Mouse (Mus musculus): ENCODE data around the gene Btbd1. TPM values are rescaled to one million over a fixed set of nuclear protein-coding genes. Genes with fewer than 3 reads are reported as not detected.

The Btbd1 gene
- polyA plus RNA-seq (2015; fragmentation: Nextera tagmentation; extraction: Ambion mirVana) = 59.2 and 91.6 TPM in 2 replicates

GRCm38 (mm10) chr7:81829379-81829894 is at the start of gene Btbd1:
Gene Btbd1, minus strand, starts transcription at chr7:81829431.

GRCm38 (mm10) chr7:81858968-81859721 is 29.9 kb upstream of the Btbd1 start, which contains the start of gene Tm6sf1:
Gene Tm6sf1, plus strand, starts transcription at chr7:81859001.

GRCm38 (mm10) chr7:81855694-81856093 is 26.5 kb upstream of the Btbd1 start, which contains the start of gene Gm10160:
Gene Gm10160, minus strand, starts transcription at chr7:81855794.

GRCm38 (mm10) chr7:81789095-81789757 is 40.0 kb downstream of the Btbd1 start, which contains the start of gene 3110040N11Rik:
Gene 3110040N11Rik, minus strand, starts transcription at chr7:81789478.

GRCm38 (mm10) chr7:81762180-81763109 is 66.8 kb downstream of the Btbd1 start, which contains the start of gene Ramac:
Gene Ramac, plus strand, starts transcription at chr7:81762925.

Other genes starting within 250 kb of the Btbd1 start
- 2.4 and 3.3 TPM in 2 replicates for gene Homer2, start 121.9 kb downstream of the Btbd1 start, polyA plus RNA-seq (2015; fragmentation: Nextera tagmentation; extraction: Ambion mirVana)
- 168 and 170 TPM in 2 replicates for gene Ramac, start 66.5 kb downstream of the Btbd1 start, polyA plus RNA-seq (2015; fragmentation: Nextera tagmentation; extraction: Ambion mirVana)
- gene 3110040N11Rik, start 40.0 kb downstream of the Btbd1 start, polyA plus RNA-seq (2015; fragmentation: Nextera tagmentation; extraction: Ambion mirVana) = 84.2 and 99.0 TPM in 2 replicates
- gene Gm10160, start 26.4 kb upstream of the Btbd1 start, polyA plus RNA-seq (2015; fragmentation: Nextera tagmentation; extraction: Ambion mirVana) = not detected in 2 replicates
- 9.0 TPM in 2 replicates for gene Tm6sf1, start 29.6 kb upstream of the Btbd1 start, polyA plus RNA-seq (2015; fragmentation: Nextera tagmentation; extraction: Ambion mirVana)
- gene Hdgfl3, start 105.0 kb upstream of the Btbd1 start, polyA plus RNA-seq (2015; fragmentation: Nextera tagmentation; extraction: Ambion mirVana) = 13.2 and 17.3 TPM in 2 replicates
- gene Bnc1, start 162.9 kb upstream of the Btbd1 start, polyA plus RNA-seq (2015; fragmentation: Nextera tagmentation; extraction: Ambion mirVana) = 1.2 and 1.8 TPM in 2 replicates